8 mouse cellular contexts compared by ENCODE assay signal in the genomic region with DNA sequence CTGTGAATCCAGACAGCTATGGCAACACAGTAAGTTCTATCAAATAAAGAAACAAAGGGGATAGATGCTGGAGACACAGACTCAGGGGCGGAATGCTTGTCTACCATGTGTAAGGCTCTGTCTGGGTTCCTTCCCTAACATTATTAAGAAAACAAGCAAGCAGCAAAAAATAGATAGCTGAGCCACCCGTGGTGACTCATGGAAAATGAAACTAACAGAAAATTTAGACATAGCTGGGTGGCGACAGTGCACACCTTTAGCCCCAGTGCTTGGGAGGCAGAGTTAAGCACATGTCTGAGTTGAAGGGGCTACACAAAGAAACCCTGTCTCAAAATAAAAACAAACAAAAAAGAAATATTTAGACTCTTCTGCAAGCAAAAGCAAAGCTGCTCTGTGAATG. TPM values are rescaled to one million over a fixed set of nuclear protein-coding genes. Genes with fewer than 3 reads are reported as not detected.
A peak's percentile ranks its signal among the peaks of the same experiment; 100 is the strongest.
DNase-seq lines count a peak whose midpoint lies in the region; ATAC-seq and TF ChIP-seq lines count a peak whose summit lies in the region.

No protein-coding gene starts in this region.

- no peaks in the 10 kb centered on the region; the same call in 1 of the 2 replicates for H3K36me3 ChIP-seq in embryonic facial prominence, embryonic 11.5 days (replicated peaks; ENCODE audit: control insufficient read depth, insufficient read depth, low read depth, low read length)
- peaks cover 49% of the 10 kb centered on the region for H3K36me3 ChIP-seq in limb, embryonic 12.5 days
- H3K36me3 ChIP-seq in stomach, embryonic 16.5 days (ENCODE audit: control insufficient read depth, insufficient read depth, low read length) = peaks cover 16% of the 10 kb centered on the region; the same call in 1 of the 2 replicates

- H3K4me1 ChIP-seq in embryonic facial prominence, embryonic 11.5 days (ENCODE audit: control insufficient read depth, insufficient read depth, low read length) = no peaks in the 10 kb centered on the region; the same call in 1 of the 2 replicates
- H3K4me1 ChIP-seq in limb, embryonic 12.5 days (replicated peaks) = peaks cover 19% of the 10 kb centered on the region
- H3K4me1 ChIP-seq in stomach, embryonic 16.5 days (ENCODE audit: control insufficient read depth, insufficient read depth, low read length) = peaks cover 26% of the 10 kb centered on the region; the same call in 1 of the 2 replicates

- WGBS in embryonic facial prominence, embryonic 11.5 days = 51% methylated on average over 3 of the region's 3 CpGs
- WGBS in limb, embryonic 12.5 days = 71% methylated on average over 3 of the region's 3 CpGs
- 38% methylated on average over 3 of the region's 3 CpGs for WGBS in stomach, embryonic 16.5 days

- peak overlapping the region; percentile 28; the same call in 1 of the 2 replicates for H3K9ac ChIP-seq in embryonic facial prominence, embryonic 11.5 days (replicated peaks; ENCODE audit: low read length)
- peak overlapping the region; percentile 87; the same call in 1 of the 2 replicates for H3K9ac ChIP-seq in limb, embryonic 12.5 days (replicated peaks)
- peak overlapping the region; percentile 24 for H3K9ac ChIP-seq in stomach, embryonic 16.5 days (ENCODE audit: low read length)

- intact Hi-C loops in gastrocnemius, adult 2 months (cut with DNase I) = loop anchor here (5.0 kb wide), 1 partner anchor 255 kb away; a partner anchor contains a TSS

- no peaks in the 10 kb centered on the region for H3K9me3 ChIP-seq in embryonic facial prominence, embryonic 11.5 days (replicated peaks; ENCODE audit: control insufficient read depth, low read length)
- H3K9me3 ChIP-seq in limb, embryonic 12.5 days = no peaks in the 10 kb centered on the region
- no peaks in the 10 kb centered on the region for H3K9me3 ChIP-seq in stomach, embryonic 16.5 days (replicated peaks; ENCODE audit: control insufficient read depth, low read length)

- TF ChIP-seq CTCF in gastrocnemius, adult 2 months (IDR thresholded peaks at IDR 0.05) = no peak

- H3K27me3 ChIP-seq in embryonic facial prominence, embryonic 11.5 days (ENCODE audit: control insufficient read depth, insufficient read depth, low read length) = no peaks in the 10 kb centered on the region
- H3K27me3 ChIP-seq in limb, embryonic 12.5 days = no peaks in the 10 kb centered on the region
- no peaks in the 10 kb centered on the region for H3K27me3 ChIP-seq in stomach, embryonic 16.5 days (ENCODE audit: control insufficient read depth, insufficient read depth, low read length)

- ATAC-seq in embryonic facial prominence, embryonic 11.5 days (replicated peaks; ENCODE audit: insufficient number of reproducible peaks, low FRiP score, low TSS enrichment, low read depth) = no peak
- ATAC-seq in limb, embryonic 12.5 days (ENCODE audit: insufficient number of reproducible peaks, insufficient read depth, low FRiP score, low TSS enrichment, low read depth) = no peak
- ATAC-seq in stomach, embryonic 16.5 days (ENCODE audit: insufficient read depth, low FRiP score) = no peak

- peak overlapping the region; percentile 38; the same call in 1 of the 2 replicates for H3K27ac ChIP-seq in gastrocnemius, adult 2 months
- H3K27ac ChIP-seq in embryonic facial prominence, embryonic 11.5 days (replicated peaks; ENCODE audit: low read depth, low read length) = no peak overlapping the region
- no peak overlapping the region for H3K27ac ChIP-seq in limb, embryonic 12.5 days
- H3K27ac ChIP-seq in stomach, embryonic 16.5 days (ENCODE audit: low read length) = peak overlapping the region; percentile 47

- H3K4me2 ChIP-seq in embryonic facial prominence, embryonic 11.5 days (ENCODE audit: low read depth, low read length) = peak overlapping the region; percentile 58
- peak overlapping the region; percentile 61 for H3K4me2 ChIP-seq in limb, embryonic 12.5 days
- H3K4me2 ChIP-seq in stomach, embryonic 16.5 days (ENCODE audit: low read depth, low read length) = peak overlapping the region; percentile 55

- H3K4me3 ChIP-seq in gastrocnemius, adult 2 months = 0 out of 2 replicates have a peak overlapping the region, but pooled peaks have one; percentile 9
- peak overlapping the region; percentile 74; the same call in 1 of the 2 replicates for H3K4me3 ChIP-seq in embryonic facial prominence, embryonic 11.5 days (ENCODE audit: low read depth, low read length)
- H3K4me3 ChIP-seq in limb, embryonic 12.5 days (replicated peaks) = peak overlapping the region; percentile 84
- peak overlapping the region; percentile 82 for H3K4me3 ChIP-seq in stomach, embryonic 16.5 days (replicated peaks; ENCODE audit: low read length)

- no peak for DNase-seq in gastrocnemius, adult 2 months
- no peak for DNase-seq in gastrocnemius, adult 18-20 months (ENCODE audit: low spot score)
- DNase-seq in B cell, adult 2 months = peak; percentile 20 to 26
- DNase-seq in embryonic facial prominence, embryonic 11.5 days (ENCODE audit: low spot score) = no peak
- DNase-seq in urinary bladder, adult 18-20 months (ENCODE audit: low spot score in 2 of 2) = no peak
- DNase-seq in cerebellum, postnatal 36 days = no peak

RNA-seq across cellular contexts. Expression of a gene that starts 2.0 kb away (rescaled TPM):
- 1 to 10 TPM; 1.3 to 2.6 TPM for total RNA-seq in gastrocnemius, adult 2 months (2021)
- total RNA-seq in gastrocnemius, adult 18-20 months (2021) = 1 to 10 TPM; 1.4 to 2.9 TPM
- polyA plus RNA-seq in embryonic facial prominence, embryonic 11.5 days (2014; fragmentation: Nextera tagmentation; extraction: Ambion mirVana) = 347 and 357 TPM in 2 replicates
- polyA plus RNA-seq in limb, embryonic 12.5 days (2016; fragmentation: Nextera tagmentation; extraction: Ambion mirVana) = 288 and 294 TPM in 2 replicates
- polyA plus RNA-seq in stomach, embryonic 16.5 days (2015; fragmentation: Nextera tagmentation; extraction: Ambion mirVana) = 197 and 200 TPM in 2 replicates

RNA-seq across cellular contexts. Expression of a gene that starts 29.3 kb away (rescaled TPM):
- total RNA-seq in gastrocnemius, adult 2 months (2021) = not detected
- total RNA-seq in gastrocnemius, adult 18-20 months (2021) = not detected
- 0.07 and 0.18 TPM in 2 replicates for polyA plus RNA-seq in embryonic facial prominence, embryonic 11.5 days (2014; fragmentation: Nextera tagmentation; extraction: Ambion mirVana)
- 0.14 and 0.34 TPM in 2 replicates for polyA plus RNA-seq in limb, embryonic 12.5 days (2016; fragmentation: Nextera tagmentation; extraction: Ambion mirVana)
- 8.0 TPM in 2 replicates for polyA plus RNA-seq in stomach, embryonic 16.5 days (2015; fragmentation: Nextera tagmentation; extraction: Ambion mirVana)

RNA-seq across cellular contexts. Expression of a gene that starts 59.7 kb away (rescaled TPM):
- 10 to 100 TPM; 64.7 to 77.0 TPM for total RNA-seq in gastrocnemius, adult 2 months (2021)
- total RNA-seq in gastrocnemius, adult 18-20 months (2021) = 10 to 100 TPM; 62.4 to 66.9 TPM
- polyA plus RNA-seq in embryonic facial prominence, embryonic 11.5 days (2014; fragmentation: Nextera tagmentation; extraction: Ambion mirVana) = 123 and 126 TPM in 2 replicates
- 142 and 144 TPM in 2 replicates for polyA plus RNA-seq in limb, embryonic 12.5 days (2016; fragmentation: Nextera tagmentation; extraction: Ambion mirVana)
- polyA plus RNA-seq in stomach, embryonic 16.5 days (2015; fragmentation: Nextera tagmentation; extraction: Ambion mirVana) = 156 and 178 TPM in 2 replicates

Comparison
In these comparisons a context has a peak if more than half of its experiments do, and no peak if none do; other contexts are left out.
1. DNase-seq: peak in B cell, adult 2 months (2 of 2); none in gastrocnemius, adult 2 months (single experiment), gastrocnemius, adult 18-20 months (single experiment), embryonic facial prominence, embryonic 11.5 days (single experiment), urinary bladder, adult 18-20 months (0 of 2) and cerebellum, postnatal 36 days (0 of 2).
2. H3K27ac ChIP-seq: peak in gastrocnemius, adult 2 months (single experiment) and stomach, embryonic 16.5 days (single experiment); none in embryonic facial prominence, embryonic 11.5 days (single experiment) and limb, embryonic 12.5 days (single experiment).
3. H3K4me3 ChIP-seq: peak in every context shown above with its lines; median percentile 84 in limb, embryonic 12.5 days; 82 in stomach, embryonic 16.5 days; 74 in embryonic facial prominence, embryonic 11.5 days; 9 in gastrocnemius, adult 2 months.
4. H3K9ac ChIP-seq: peak in every context shown above with its lines; median percentile 87 in limb, embryonic 12.5 days; 28 in embryonic facial prominence, embryonic 11.5 days; 24 in stomach, embryonic 16.5 days.
5. Peak in every context shown above with its lines, with median percentiles within 50 percentile points of each other: H3K4me2 ChIP-seq.